Mouse (Mus musculus) erythroblast, embryonic 14.5 days (primary cell): ENCODE data around the gene Prkn.

Experiments
- GATA1 ChIP-seq: IDR thresholded peaks from 2 replicates; pipeline ENCODE4 v1.6.1; 2012; ENCODE audit warnings: low read length, inconsistent platforms, mixed read lengths
- TAL1 ChIP-seq: IDR thresholded peaks from 3 replicates; pipeline ENCODE4 v1.6.1; 2012; ENCODE audit warnings: low read length, inconsistent platforms, mixed read lengths

DNA sequence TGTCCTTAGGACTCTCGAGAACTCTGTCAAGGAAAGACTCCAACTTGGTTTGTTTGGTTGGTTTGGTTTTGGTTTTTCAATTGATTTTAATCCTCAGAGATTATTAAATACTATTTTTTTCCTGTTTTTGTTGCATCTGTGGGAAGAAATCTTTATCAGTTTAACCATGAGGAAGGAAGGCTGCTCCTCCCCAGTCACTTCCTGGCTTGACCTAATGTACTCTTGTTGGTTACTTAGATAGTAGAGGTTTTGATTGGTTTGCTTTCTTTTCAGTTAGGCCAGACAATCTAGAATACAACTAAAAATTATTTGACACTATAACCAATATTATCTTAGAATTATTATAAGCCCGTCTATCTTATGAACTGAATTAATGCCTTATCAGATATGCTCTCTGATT lies 535.3 kb downstream of the Prkn start:
- TF ChIP-seq GATA1, result no peak
- no peak for TF ChIP-seq TAL1
